Mouse (Mus musculus) lung, adult 2 months (tissue): ENCODE measurements around the gene Ccdc60.

Source experiments
- CTCF ChIP-seq: fragments of 200-500 bp; IDR thresholded peaks from 2 replicates; pipeline ENCODE4 v1.5.1; 2011; ENCODE audit warnings: mild to moderate bottlenecking, low read length, control low read depth; ENCODE audit not compliant: insufficient read depth
- POLR2A ChIP-seq: fragments of 200-500 bp; IDR thresholded peaks from 2 replicates; pipeline ENCODE4 v1.6.1; 2011; ENCODE audit warnings: low read depth, mild to moderate bottlenecking, control low read depth, low read length, borderline replicate concordance; ENCODE audit errors: extremely low read depth

DNA sequence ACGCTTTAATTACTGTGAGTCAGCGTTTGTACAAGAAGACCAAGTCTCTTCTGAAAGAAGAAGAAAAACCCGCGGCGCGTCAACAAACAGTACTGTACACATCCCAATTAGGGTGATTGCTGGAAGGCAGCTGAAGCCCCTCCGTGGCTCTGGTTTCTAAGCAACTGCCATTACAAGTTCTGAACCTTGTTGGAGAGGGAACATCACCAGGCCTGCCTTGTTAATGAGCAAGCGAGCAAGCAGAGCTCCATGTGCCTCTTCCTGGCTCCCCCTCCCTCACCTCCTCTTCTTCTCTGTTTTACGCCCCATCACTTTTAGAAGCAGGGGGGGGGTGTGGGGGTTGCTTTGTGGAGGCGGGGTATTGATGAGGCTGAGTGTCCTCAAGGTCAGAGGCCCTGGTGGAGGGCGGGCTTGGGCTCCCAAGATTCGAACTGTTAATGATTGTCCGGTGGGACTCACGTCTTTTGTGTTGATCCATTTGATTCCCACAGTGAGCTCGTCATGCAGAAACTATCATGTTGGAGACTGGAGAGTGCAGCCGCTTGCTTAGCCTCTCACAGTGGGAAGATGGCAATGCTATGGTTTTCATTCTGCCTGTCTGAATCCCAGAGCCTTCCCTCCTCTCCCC, 79.9 kb downstream of the Ccdc60 start:
- TF ChIP-seq CTCF (no peak), POLR2A (no peak)
